Mouse (Mus musculus): ENCODE data around the gene Hif3a.

Hif3a gene

DNA sequence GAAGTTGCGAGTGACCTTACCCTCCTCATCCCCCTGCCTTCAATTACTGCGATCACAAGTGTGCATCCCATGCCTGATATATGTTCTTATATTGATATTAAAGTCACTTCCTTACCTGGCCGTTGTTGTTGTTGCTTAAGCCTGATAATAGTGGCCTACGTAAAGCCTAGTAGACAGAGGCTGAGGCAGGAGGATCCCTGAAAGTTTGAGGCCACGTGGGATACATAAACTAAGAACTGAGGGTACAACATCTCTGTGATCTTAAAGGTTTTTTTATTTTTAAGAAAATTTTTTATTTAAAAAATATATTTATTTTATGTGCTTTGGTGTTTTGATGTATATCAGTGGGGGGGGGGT, 69.8 kb downstream of the Hif3a start, which contains the start of gene Ccdc8:
Ccdc8 (plus strand) TSS at position 258 of the 357 bp plus-strand sequence.
- no peak for DNase-seq (ENCODE audit: low read depth, low spot score)

DNA sequence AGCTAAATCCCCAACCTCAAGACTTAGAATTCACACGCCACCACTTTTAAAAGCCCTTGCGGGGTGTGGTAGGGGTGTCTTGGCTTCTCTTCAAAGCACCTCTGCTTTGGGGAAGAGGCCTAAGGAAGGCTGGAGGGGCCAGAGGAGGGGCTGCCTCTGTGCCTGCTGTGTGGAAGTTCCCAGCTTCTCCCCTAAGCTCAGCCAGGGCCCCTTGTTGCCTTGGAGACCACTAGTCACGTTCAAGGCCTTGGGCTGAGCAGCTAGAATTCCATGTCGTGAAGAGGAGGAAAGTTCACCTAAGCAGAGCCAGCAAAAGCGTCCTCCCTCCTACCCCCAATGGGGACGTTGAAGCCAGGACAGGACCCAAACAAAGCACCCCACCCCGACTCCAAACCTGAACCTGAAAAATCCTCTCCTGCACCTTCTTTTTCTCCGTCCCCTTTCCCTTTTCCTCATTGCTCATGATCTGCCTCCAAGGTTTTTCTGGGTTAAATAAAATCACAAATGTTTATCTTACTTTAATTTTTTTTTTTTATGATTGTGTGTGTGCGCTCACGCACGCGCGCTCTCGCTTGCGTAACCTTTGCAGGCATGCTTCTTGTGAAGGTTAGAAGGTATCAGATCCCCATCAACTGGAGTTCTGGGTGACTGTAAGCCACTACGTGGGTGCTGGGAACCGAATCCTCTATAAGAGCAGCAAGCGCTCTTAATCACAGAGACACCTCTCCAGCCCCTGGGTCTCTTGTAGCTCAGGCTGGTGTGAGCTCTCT, 70.4 kb downstream of the Hif3a start:
- DNase-seq (ENCODE audit: low read depth, low spot score), result no peak

GRCm38 (mm10) chr7:16990006-16990744, 72.1 kb downstream of the Hif3a start:
- DNase-seq (ENCODE audit: low read depth, low spot score), result no peak

- DNase-seq (ENCODE audit: low read depth, low spot score), result no peak
These were observed 73.8 kb downstream of the Hif3a start for GRCm38 (mm10) chr7:16988405-16988804.

GRCm38 (mm10) chr7:16987541-16988149, 74.6 kb downstream of the Hif3a start:
- no peak for DNase-seq (ENCODE audit: low read depth, low spot score)

DNA sequence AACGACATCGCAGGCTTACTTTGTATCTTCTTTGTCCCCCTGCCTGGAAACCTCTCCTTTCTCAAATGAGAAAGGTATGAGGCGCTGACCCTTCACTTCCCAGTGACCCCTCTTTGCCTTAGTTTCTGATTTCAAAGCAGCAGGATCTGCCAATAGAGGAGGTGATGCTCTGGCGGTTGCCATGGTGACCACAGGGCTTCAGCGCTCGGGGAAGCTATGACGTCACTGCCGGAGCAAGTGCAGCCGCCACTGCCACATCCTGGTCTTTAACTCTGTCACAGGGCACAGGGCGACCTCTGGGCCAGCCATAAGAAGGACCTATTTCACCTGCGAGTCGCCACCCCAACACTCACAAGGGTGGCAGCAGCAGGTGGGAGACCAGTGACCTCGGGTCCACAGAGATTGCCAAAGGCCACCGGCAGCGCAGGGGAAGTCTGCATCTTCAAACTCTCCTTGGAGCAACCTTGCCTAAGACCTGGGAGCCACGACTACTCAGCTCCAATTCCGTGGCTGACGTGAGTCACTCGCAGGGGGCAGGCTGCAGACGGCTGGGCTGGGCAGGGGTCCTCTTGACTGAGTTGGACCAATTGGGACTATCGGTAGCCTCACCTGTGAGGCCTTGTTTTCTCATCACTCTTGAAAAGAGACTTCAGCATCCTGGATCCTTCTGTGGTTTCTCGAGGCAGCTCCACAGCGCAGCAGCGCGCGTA, 79.2 kb downstream of the Hif3a start, which contains the start of gene Gm42372:
Gm42372 (plus strand) TSS at position 228 of the 710 bp plus-strand sequence.
- no peak for DNase-seq (ENCODE audit: low read depth, low spot score)

All from c-Kit-negative CD71-positive TER-119-positive erythroid progenitor cells, embryonic 14.5 days (primary cell).